Mouse (Mus musculus): ENCODE results near the gene Met. TPM values are rescaled to one million over a fixed set of nuclear protein-coding genes. Genes with fewer than 3 reads are reported as not detected.

The Met gene
- polyA plus RNA-seq, 1 experiment from 2014 or later, result 2.9 TPM

GRCm38 (mm10) chr6:17508184-17508583 lies 44.6 kb downstream of the Met start:
- DNase-seq (ENCODE audit: low spot score) (no peak), ATAC-seq (replicated peaks; ENCODE audit: insufficient number of reproducible peaks, low FRiP score, low TSS enrichment, low read depth) (no peak)
- Histone ChIP-seq H3K4me2 (ENCODE audit: low read depth, low read length) (no peak overlapping the region), H3K9me3 (replicated peaks; ENCODE audit: control insufficient read depth, low read length) (no peaks in the 10 kb centered on the region), H3K4me3 (ENCODE audit: low read depth, low read length) (no peak overlapping the region), H3K9ac (replicated peaks; ENCODE audit: low read length) (no peak overlapping the region), H3K4me1 (ENCODE audit: control insufficient read depth, insufficient read depth, low read length) (no peaks in the 10 kb centered on the region), H3K27ac (replicated peaks; ENCODE audit: low read depth, low read length) (no peak overlapping the region), H3K36me3 (replicated peaks; ENCODE audit: control insufficient read depth, insufficient read depth, low read depth, low read length) (no peaks in the 10 kb centered on the region), H3K27me3 (ENCODE audit: control insufficient read depth, insufficient read depth, low read length) (no peaks in the 10 kb centered on the region)
- WGBS, result 72% methylated on average over 5 of the region's 5 CpGs

- 89% methylated on average over 9 of the region's 9 CpGs for WGBS
- Histone ChIP-seq H3K27me3 (ENCODE audit: control insufficient read depth, insufficient read depth, low read length) (no peaks in the 10 kb centered on the region), H3K4me2 (ENCODE audit: low read depth, low read length) (no peak overlapping the region), H3K9ac (replicated peaks; ENCODE audit: low read length) (no peak overlapping the region), H3K36me3 (replicated peaks; ENCODE audit: control insufficient read depth, insufficient read depth, low read depth, low read length) (no peaks in the 10 kb centered on the region), H3K27ac (replicated peaks; ENCODE audit: low read depth, low read length) (no peak overlapping the region), H3K4me3 (ENCODE audit: low read depth, low read length) (no peak overlapping the region), H3K4me1 (ENCODE audit: control insufficient read depth, insufficient read depth, low read length) (no peaks in the 10 kb centered on the region), H3K9me3 (replicated peaks; ENCODE audit: control insufficient read depth, low read length) (no peaks in the 10 kb centered on the region)
- ATAC-seq (replicated peaks; ENCODE audit: insufficient number of reproducible peaks, low FRiP score, low TSS enrichment, low read depth) (no peak), DNase-seq (ENCODE audit: low spot score) (no peak)
Measured at GRCm38 (mm10) chr6:17508604-17509372, 45.2 kb downstream of the Met start.

GRCm38 (mm10) chr6:17513381-17513780 lies 49.8 kb downstream of the Met start:
- no peak overlapping the region for H3K4me2 ChIP-seq (ENCODE audit: low read depth, low read length)
- no peaks in the 10 kb centered on the region for H3K4me1 ChIP-seq (ENCODE audit: control insufficient read depth, insufficient read depth, low read length)
- no peak overlapping the region for H3K4me3 ChIP-seq (ENCODE audit: low read depth, low read length)
- H3K27me3 ChIP-seq (ENCODE audit: control insufficient read depth, insufficient read depth, low read length), result no peaks in the 10 kb centered on the region
- DNase-seq (ENCODE audit: low spot score) (no peak), ATAC-seq (replicated peaks; ENCODE audit: insufficient number of reproducible peaks, low FRiP score, low TSS enrichment, low read depth) (no peak)
- no peak overlapping the region for H3K9ac ChIP-seq (replicated peaks; ENCODE audit: low read length)
- 92% methylated on average over 15 of the region's 15 CpGs for WGBS
- no peaks in the 10 kb centered on the region for H3K36me3 ChIP-seq (replicated peaks; ENCODE audit: control insufficient read depth, insufficient read depth, low read depth, low read length)
- no peak overlapping the region for H3K27ac ChIP-seq (replicated peaks; ENCODE audit: low read depth, low read length)
- no peaks in the 10 kb centered on the region for H3K9me3 ChIP-seq (replicated peaks; ENCODE audit: control insufficient read depth, low read length)

GRCm38 (mm10) chr6:17515775-17516460 lies 52.3 kb downstream of the Met start:
- no peak overlapping the region for H3K4me2 ChIP-seq (ENCODE audit: low read depth, low read length)
- whole genome bisulfite sequencing, result 28% methylated on average over 7 of the region's 7 CpGs
- no peak overlapping the region for H3K9ac ChIP-seq (replicated peaks; ENCODE audit: low read length)
- H3K9me3 ChIP-seq (replicated peaks; ENCODE audit: control insufficient read depth, low read length), result no peaks in the 10 kb centered on the region
- no peak overlapping the region for H3K27ac ChIP-seq (replicated peaks; ENCODE audit: low read depth, low read length)
- ATAC-seq (replicated peaks; ENCODE audit: insufficient number of reproducible peaks, low FRiP score, low TSS enrichment, low read depth), result no peak
- H3K4me3 ChIP-seq (ENCODE audit: low read depth, low read length), result no peak overlapping the region
- H3K27me3 ChIP-seq (ENCODE audit: control insufficient read depth, insufficient read depth, low read length), result no peaks in the 10 kb centered on the region
- no peaks in the 10 kb centered on the region for H3K4me1 ChIP-seq (ENCODE audit: control insufficient read depth, insufficient read depth, low read length)
- peak; percentile 40 for DNase-seq (ENCODE audit: low spot score)
- no peaks in the 10 kb centered on the region for H3K36me3 ChIP-seq (replicated peaks; ENCODE audit: control insufficient read depth, insufficient read depth, low read depth, low read length)

GRCm38 (mm10) chr6:17521901-17522717 lies 58.5 kb downstream of the Met start:
- H3K9me3 ChIP-seq (replicated peaks; ENCODE audit: control insufficient read depth, low read length), result no peaks in the 10 kb centered on the region
- no peak overlapping the region for H3K9ac ChIP-seq (replicated peaks; ENCODE audit: low read length)
- ATAC-seq (replicated peaks; ENCODE audit: insufficient number of reproducible peaks, low FRiP score, low TSS enrichment, low read depth) (no peak), DNase-seq (ENCODE audit: low spot score) (no peak)
- no peak overlapping the region for H3K4me3 ChIP-seq (ENCODE audit: low read depth, low read length)
- no peaks in the 10 kb centered on the region for H3K4me1 ChIP-seq (ENCODE audit: control insufficient read depth, insufficient read depth, low read length)
- H3K27me3 ChIP-seq (ENCODE audit: control insufficient read depth, insufficient read depth, low read length), result no peaks in the 10 kb centered on the region
- 59% methylated on average over 8 of the region's 8 CpGs for WGBS
- H3K4me2 ChIP-seq (ENCODE audit: low read depth, low read length), result no peak overlapping the region
- H3K27ac ChIP-seq (replicated peaks; ENCODE audit: low read depth, low read length), result no peak overlapping the region
- no peaks in the 10 kb centered on the region for H3K36me3 ChIP-seq (replicated peaks; ENCODE audit: control insufficient read depth, insufficient read depth, low read depth, low read length)

GRCm38 (mm10) chr6:17522917-17523316 lies 59.3 kb downstream of the Met start:
- no peak overlapping the region for H3K27ac ChIP-seq (replicated peaks; ENCODE audit: low read depth, low read length)

GRCm38 (mm10) chr6:17529490-17530269 lies 66.1 kb downstream of the Met start:
- ATAC-seq (replicated peaks; ENCODE audit: insufficient number of reproducible peaks, low FRiP score, low TSS enrichment, low read depth) (no peak), DNase-seq (ENCODE audit: low spot score) (no peak)
- Histone ChIP-seq H3K27me3 (ENCODE audit: control insufficient read depth, insufficient read depth, low read length) (no peaks in the 10 kb centered on the region), H3K4me1 (ENCODE audit: control insufficient read depth, insufficient read depth, low read length) (no peaks in the 10 kb centered on the region), H3K9me3 (replicated peaks; ENCODE audit: control insufficient read depth, low read length) (no peaks in the 10 kb centered on the region), H3K36me3 (replicated peaks; ENCODE audit: control insufficient read depth, insufficient read depth, low read depth, low read length) (no peaks in the 10 kb centered on the region), H3K9ac (replicated peaks; ENCODE audit: low read length) (no peak overlapping the region), H3K4me2 (ENCODE audit: low read depth, low read length) (no peak overlapping the region), H3K27ac (replicated peaks; ENCODE audit: low read depth, low read length) (no peak overlapping the region), H3K4me3 (ENCODE audit: low read depth, low read length) (no peak overlapping the region)
- 68% methylated on average over 6 of the region's 6 CpGs for WGBS

More at GRCm38 (mm10) chr6:17522917-17523316, 59.3 kb downstream of the Met start:
- no peak overlapping the region for H3K4me2 ChIP-seq (ENCODE audit: low read depth, low read length)
- no peak overlapping the region for H3K9ac ChIP-seq (replicated peaks; ENCODE audit: low read length)
- H3K4me3 ChIP-seq (ENCODE audit: low read depth, low read length), result no peak overlapping the region
- no peaks in the 10 kb centered on the region for H3K9me3 ChIP-seq (replicated peaks; ENCODE audit: control insufficient read depth, low read length)
- no peaks in the 10 kb centered on the region for H3K27me3 ChIP-seq (ENCODE audit: control insufficient read depth, insufficient read depth, low read length)
- H3K36me3 ChIP-seq (replicated peaks; ENCODE audit: control insufficient read depth, insufficient read depth, low read depth, low read length), result no peaks in the 10 kb centered on the region
- DNase-seq (ENCODE audit: low spot score), result no peak
- ATAC-seq (replicated peaks; ENCODE audit: insufficient number of reproducible peaks, low FRiP score, low TSS enrichment, low read depth), result no peak
- no peaks in the 10 kb centered on the region for H3K4me1 ChIP-seq (ENCODE audit: control insufficient read depth, insufficient read depth, low read length)
- WGBS, result 74% methylated on average over 4 of the region's 4 CpGs

Data from embryonic facial prominence, embryonic 11.5 days (tissue).